Mouse (Mus musculus): ENCODE data around the gene Efs. TPM values are rescaled to one million over a fixed set of nuclear protein-coding genes. Genes with fewer than 3 reads are reported as not detected.
A peak's percentile ranks its signal among the peaks of the same experiment; 100 is the strongest.

The Efs gene
- total RNA-seq, 2 experiments from 2014 or later = 2.6 to 3.7 TPM

GRCm38 (mm10) chr14:54924641-54925348 lies 1.1 kb downstream of the Efs start:
- peak; percentile 66 for DNase-seq

GRCm38 (mm10) chr14:54920076-54920685 lies 5.7 kb downstream of the Efs start:
- DNase-seq = no peak

GRCm38 (mm10) chr14:54913343-54913742 lies 12.6 kb downstream of the Efs start:
- no peak for DNase-seq

- peak; percentile 61 for DNase-seq
Measured at GRCm38 (mm10) chr14:54912886-54913285, 13.0 kb downstream of the Efs start, which contains the start of gene Slc22a17. Gene Slc22a17, minus strand, starts transcription at chr14:54913132.

- DNase-seq = no peak
Measured at GRCm38 (mm10) chr14:54912109-54912850, 13.6 kb downstream of the Efs start.

- DNase-seq = no peak
Measured at GRCm38 (mm10) chr14:54908682-54909081, 17.2 kb downstream of the Efs start.

GRCm38 (mm10) chr14:54903641-54904040 lies 22.3 kb downstream of the Efs start:
- DNase-seq = no peak

- no peak for DNase-seq
Measured at GRCm38 (mm10) chr14:54900383-54900782, 25.5 kb downstream of the Efs start.

GRCm38 (mm10) chr14:54897445-54897844 lies 28.5 kb downstream of the Efs start:
- DNase-seq = no peak

- no peak for DNase-seq
Measured at GRCm38 (mm10) chr14:54894296-54895151, 31.4 kb downstream of the Efs start.

GRCm38 (mm10) chr14:54893651-54894181 lies 32.2 kb downstream of the Efs start:
- peak; percentile 99 for DNase-seq

- DNase-seq = no peak
Measured at GRCm38 (mm10) chr14:54892200-54892599, 33.7 kb downstream of the Efs start, which contains the start of gene Pabpn1. Gene Pabpn1, plus strand, starts transcription at chr14:54892500.

GRCm38 (mm10) chr14:54885309-54885708 lies 40.6 kb downstream of the Efs start:
- DNase-seq = no peak

GRCm38 (mm10) chr14:54884022-54884712 lies 41.8 kb downstream of the Efs start:
- no peak for DNase-seq

GRCm38 (mm10) chr14:54883154-54884021 lies 42.5 kb downstream of the Efs start, which contains the start of the genes Bcl2l2 and Gm20521:
Gene Bcl2l2, plus strand, starts transcription at chr14:54883377.
Gene Gm20521, plus strand, starts transcription at chr14:54883441.
- peak; percentile 86 for DNase-seq

- peak; percentile 74 for DNase-seq
Measured at GRCm38 (mm10) chr14:54877048-54877715, 48.7 kb downstream of the Efs start, which contains the start of gene Ppp1r3e. Gene Ppp1r3e, minus strand, starts transcription at chr14:54877550.

GRCm38 (mm10) chr14:54876539-54877047 lies 49.3 kb downstream of the Efs start:
- DNase-seq = peak; percentile 91

- DNase-seq = no peak
Measured at GRCm38 (mm10) chr14:54875844-54876538, 49.9 kb downstream of the Efs start.
